Mouse (Mus musculus): ENCODE measurements around the gene Rbm3.

- peak; percentile 21; the same call in 1 of the 2 replicates for TF ChIP-seq CTCF (IDR thresholded peaks at IDR 0.05; ENCODE audit: insufficient read depth, low read length)
- TF ChIP-seq POLR2A (IDR thresholded peaks at IDR 0.05; ENCODE audit: borderline replicate concordance, extremely low read depth, low read depth, low read length), result no peak
Observed at GRCm38 (mm10) chrX:8125235-8125634, 20.4 kb downstream of the Rbm3 start.
